Mouse (Mus musculus) frontal cortex, postnatal 36 days (tissue): ENCODE measurements around the gene Adap1.
A peak's percentile ranks its signal among the peaks of the same experiment; 100 is the strongest.

Source experiments
- DNase-seq, 2 experiments: peaks; one replicate each; pipeline ENCODE4 v3.0.0; 2022; ENCODE audit warnings: low spot score in 2 of 2

The Adap1 gene

DNA sequence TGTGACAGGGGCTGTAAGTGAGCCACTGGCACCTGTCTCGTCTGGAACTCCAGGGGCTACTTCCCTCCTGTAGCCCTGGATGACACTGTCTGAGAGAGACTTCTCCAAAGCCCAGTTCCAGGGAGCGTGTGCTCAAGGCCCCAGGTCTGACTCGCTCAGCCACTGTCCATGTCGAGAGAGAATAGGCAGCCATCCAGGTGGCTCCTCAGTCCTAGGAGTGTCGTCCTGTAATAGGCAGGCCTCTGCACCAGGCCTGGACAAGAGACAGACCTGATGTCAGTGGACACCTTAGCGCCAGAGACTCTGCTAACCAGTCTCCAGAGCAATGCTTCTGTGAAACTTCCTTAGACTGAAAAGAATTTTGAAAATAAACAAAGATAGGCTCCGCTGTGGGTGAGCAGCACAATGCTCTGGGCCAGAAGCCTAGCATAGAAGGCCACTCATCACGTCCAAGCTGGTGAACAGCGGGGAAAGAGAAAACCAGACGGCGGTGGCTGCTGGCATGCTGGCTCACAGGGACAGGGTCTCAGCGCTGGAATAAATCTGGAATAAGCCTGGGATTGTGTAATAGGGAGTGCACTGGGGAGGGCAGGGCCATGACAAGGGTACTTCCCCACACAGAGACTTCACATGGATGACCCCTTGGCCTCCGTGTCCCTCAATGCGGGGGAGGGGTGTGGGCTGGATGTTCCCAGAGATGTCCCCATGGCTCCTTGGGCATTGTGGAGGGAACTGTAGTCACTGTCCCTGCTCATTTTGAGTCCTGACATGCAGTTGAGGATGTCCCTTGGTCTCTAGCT is 39.1 kb downstream of the Adap1 start:
- DNase-seq, result no peak

DNA sequence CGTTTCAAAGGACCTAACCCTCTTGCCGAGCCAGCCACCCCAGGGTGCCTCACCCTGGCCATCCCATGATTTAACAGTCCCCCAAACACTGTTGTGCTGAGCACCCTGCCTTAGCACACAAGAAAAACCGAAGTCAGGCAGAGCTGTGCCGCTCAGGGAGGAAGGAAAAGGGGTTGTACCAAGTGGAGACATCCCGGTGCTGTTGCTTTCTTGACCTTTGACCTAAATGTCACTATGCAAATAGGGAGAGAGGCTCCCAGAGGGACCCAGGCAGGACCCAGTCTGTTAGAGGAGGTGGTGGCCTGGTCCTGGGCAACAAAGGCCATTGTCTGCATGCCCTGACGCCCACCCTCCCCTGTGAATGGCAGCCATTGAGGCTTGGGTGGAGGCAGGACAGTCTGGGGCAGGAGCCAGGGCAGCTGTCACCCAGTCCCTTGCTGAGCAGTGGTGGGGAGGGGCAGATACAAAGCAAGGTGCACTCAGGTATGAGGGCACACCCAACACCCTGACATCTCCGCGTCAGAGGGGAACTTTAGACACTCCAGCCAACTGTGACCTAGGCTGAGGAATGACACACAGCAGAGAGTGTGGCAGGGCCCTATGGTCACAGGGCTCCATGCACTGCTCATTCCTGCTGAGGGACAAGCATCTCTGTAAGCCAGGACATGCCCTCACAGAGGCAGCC is 39.9 kb downstream of the Adap1 start:
- no peak for DNase-seq

DNA sequence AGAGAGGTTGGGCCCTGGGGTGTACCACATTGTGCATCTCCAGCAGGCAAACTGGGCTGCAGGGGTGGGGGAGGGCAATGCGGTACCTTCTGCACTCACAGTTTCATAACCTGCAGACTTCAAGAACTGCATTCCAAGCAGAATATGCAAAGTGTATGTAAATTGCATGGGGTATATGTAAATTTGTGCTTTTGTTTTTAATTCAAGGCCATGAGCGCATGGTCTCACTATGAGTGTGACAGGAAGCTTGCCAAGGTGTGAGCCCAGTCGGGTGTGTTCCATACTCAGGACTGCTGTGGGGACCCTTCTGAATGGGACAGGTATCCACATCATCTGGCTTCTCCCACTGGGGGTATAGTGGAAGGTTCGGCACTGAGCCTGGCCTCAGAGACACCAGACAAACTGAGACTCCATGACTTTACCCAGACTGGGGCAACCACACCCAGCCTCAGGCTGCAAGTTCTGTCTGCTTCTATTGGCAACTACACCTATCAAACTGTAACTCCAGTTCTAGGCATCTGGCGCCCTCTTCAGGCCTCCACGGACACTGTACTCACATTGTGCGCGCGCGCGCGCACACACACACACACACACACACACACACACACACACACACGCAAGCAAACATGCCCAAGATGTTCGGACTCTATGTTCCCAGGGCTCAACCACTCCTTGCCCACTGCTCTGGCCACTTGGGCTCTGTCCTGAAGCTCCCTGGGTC is 41.8 kb downstream of the Adap1 start:
- DNase-seq, result no peak

DNA sequence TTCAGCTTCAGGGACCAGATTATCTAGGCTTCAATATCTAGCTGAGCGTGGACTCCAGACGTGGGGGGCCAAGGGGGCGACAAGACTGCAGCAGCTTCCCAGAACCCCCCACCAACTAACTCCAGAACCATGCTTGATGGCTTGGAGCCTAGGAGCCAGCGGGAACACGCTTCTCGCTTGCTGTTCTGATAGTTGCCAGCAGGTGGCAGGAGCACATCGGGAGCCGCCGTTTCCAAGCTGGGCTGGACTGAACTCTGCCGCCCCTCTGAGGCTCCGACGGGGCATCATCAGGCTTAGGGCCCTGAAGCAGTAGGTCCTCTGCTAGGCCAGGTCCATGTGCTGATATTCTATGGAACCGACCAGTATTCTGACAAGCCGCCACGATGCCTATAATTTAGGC is 43.2 kb downstream of the Adap1 start:
- peak; percentile 84 to 90 for DNase-seq

DNA sequence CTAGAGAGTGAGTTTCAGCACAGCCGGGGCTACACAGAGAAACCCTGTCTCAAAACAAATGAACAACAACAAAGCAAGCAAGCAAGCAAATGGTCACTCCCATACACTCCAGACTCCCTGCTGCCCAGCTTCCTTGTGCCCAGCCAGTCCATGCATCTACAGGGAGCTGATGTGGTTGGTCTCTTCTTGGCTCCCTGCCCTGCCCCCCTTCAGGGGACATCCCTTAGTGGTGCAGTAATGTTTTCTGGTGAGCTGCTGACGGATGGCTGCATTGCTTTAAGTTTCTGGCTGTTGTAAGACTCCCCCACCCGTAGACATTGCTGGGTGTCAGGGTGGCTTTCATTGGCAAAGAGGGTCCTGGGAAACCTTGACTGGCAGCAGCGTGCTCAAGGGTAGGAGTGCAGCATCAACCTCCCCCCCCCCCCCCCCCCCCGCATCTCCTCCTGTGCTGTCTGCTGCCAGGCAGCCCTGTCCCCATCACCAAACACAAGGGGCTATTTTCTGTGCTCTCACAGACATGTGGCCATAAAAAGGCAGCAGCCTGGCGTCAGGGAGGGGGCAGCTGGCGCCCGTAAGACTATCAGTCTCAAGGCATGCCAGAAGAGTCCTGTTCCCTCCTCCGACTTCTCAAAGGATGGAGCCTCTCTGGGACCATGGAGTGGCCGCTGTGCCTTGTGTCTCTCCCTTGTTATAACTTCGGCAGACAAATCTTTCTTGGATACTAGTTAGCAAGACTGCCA is 43.9 kb downstream of the Adap1 start:
- no peak for DNase-seq

DNA sequence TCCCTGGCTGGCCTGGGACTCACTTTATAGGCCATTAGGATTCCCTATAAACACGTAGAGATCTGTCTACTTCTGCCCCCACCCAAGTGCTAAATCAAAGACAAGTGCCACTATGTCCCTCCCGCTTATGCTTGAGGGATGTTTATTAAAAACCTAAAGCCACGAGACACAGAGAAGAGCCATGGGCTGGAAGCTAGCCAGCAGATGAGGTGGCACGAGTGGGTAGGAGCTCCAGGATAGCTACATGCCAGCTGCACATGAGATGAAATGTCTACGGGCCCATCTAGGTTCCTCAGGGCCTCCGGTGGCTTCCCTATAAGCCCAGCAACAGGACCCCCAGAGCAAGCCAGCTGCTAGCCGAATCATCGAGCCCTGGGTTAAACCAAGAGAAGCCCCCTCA is 48.1 kb downstream of the Adap1 start:
- peak; percentile 58 to 71 for DNase-seq

DNA sequence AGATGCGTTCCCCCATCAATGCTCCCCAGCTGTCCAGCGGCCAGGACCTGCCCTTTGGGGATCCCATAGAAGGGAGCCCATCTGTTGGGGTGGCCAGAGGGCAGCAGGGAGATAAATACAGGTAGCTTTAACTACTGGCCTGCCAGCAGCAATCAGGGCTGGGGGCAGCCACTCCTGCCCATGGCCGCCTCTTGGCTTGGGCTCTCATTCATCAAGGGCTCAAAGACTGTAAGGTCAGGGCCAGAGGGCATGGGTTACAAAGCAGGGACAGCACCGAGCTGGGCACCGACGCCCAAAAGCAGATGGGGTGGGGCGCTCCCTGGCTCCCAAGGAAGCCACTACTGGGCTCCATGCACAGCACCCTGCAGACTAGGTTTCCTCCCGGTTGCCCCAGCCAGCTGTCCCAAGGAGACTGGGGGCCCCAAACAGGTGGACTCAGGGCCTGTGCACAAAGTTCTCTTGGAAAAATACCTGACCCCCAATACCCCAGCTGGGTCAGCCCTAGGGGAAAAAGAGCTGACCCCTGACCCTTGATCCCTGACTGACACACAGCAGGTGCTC is 53.3 kb downstream of the Adap1 start:
- DNase-seq, result no peak

DNA sequence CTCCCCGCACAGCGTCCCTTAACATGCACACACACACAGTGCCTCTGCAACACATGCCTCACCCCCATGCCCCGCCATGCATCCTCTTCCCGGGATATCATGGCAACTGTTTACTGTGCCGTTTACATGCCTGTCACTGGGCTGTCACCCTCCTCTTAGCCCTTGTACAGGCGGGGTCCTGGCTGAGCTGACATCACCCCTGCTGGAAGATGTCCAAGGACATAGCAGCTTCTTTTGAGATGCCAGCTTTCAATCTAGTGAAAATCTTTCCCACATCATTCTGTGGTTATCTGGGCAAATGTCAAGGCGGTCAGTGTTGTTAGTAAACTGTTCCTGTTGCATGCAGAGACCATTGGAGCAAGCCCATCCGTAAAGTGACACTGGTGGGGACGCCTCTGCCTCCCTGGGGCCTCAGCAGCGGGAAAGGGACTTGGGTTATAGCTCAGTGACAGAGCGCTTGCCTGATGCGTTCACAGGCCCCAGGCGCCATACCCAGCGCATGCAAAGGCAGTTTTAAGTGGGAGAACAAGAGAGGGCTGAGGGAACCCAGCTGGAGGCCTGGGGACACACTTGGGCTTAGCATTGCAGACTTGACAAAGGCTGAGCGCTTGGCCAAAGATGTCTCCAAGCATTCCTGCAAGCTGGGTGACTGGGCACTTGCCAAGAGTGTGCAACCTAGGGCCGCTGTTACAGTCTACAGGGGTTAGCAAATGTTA is 54.5 kb downstream of the Adap1 start:
- DNase-seq, result no peak

DNA sequence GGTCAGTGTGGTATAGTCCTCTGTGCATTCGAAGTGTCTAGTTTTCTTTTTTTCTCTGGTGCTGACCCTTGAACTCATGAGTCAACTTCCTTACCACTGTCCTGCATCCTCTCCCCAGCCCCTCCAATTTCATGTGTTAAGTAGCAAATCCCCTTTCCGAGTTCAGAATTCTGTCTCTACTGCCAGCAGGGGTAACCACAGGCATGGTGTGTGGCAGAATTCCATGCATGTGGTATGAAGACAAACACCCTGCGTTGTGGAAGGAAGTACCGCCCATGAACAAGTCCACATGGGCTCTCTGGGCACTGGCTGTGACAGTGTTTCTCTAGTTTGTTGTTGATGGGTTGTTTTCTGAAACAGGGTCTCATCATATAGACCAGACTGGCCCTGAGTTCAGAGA is 57.8 kb downstream of the Adap1 start:
- no peak for DNase-seq

DNA sequence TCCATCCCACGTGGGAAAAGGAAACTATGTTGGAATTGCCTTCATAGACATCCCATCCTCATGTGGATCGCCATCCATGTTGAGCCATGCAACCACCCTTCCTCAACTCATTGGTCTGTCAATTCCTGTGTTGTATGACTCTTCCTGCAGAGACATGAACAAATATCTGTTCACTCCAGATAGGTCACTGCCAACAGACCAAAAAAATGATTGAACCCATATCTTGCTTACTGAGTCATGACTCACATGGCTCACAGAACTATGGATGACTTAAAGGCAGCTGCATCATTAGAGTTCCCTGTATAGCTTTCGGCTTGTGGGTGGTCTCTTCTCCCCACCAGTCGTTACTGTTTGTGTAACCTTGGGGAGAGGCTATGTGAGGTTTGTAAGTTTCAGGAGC is 64.0 kb downstream of the Adap1 start:
- DNase-seq, result no peak

DNA sequence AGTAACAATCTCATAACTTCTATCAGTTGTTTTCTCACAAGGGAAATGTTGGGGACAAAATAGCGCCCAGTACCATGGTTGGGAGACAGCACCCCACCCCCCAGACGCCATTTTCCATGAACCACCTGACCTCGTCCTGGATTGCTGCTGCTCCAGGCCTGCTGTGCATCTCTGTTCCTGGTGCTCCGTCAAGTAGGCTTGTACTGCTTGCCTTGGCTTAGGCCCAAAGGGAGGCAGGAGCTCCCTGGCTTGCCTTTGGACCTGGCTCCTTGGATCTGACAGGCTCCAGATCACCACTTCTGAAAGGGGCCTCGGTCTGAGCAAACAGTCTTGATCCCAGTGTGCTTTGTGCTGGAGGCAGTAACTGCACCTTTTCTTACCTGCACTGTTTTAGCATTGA is 65.6 kb downstream of the Adap1 start:
- no peak for DNase-seq

DNA sequence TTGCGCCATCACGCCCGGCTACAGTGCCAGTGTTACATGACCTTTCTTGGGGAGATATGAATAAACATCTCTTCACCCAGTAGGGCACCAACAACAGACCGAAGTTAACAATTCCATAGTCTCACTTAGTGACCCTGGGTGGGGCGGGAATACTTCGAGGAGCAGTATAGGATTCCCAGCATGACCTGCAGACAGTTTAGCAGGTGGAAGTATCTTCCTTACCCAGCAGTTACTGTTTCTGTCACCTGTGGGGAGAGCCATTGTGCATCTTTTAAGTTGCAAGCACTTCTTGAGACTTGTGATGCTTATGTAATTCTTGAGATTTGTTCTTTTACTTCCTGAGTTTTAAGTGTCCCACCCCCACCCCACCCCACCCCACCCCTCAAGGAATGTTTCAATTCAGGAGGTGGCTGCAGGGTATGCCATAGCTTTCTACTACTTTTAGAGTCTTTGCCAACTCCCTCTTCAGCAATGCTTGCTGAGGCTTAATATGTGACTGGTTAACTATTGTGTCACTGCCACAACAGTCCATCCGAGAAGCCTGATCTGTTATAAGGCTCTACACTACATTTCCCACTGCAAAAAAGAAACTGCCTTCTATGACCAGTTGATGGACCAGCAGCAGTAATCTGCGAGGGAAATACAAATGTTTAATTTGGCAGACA is 66.9 kb downstream of the Adap1 start:
- DNase-seq, result no peak

DNA sequence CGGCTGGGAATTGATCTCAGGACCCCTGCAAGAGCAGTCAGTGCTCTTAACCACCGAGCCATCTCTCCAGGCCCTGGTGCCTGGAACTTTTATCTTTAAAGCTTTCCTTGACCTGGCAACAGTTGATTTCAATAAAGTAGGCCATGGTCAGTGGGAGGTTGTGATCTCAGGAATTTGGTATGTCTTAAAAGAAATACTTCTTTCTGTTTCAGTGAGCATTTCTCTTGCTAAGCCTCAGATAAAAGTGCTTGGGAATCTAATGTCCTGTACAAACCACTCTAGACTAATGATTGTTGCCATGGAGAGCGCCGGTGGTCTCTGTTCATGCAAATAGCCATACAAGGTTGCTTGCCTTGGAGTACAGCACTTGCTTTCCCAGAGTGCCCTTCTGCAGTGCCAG is 67.6 kb downstream of the Adap1 start:
- DNase-seq, result no peak

DNA sequence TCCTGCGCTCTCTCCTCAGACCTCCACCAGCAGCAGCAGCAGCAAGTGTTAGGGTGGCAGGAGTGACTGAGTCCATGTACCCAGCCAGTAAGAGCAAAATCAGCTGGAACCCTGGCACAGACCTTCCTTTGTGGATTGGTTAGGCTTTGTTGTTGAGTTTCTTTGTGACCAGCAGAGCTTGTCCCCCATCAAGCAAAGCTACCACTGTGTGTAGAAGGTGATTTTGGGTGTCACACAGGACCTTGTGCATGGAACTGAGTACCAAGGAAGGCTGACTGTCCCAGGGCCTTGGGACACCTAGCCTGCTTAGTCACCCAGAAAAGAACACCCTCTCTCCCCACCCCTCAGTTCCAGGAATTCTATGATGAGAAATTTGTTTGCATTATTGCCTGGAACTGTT is 68.2 kb downstream of the Adap1 start:
- no peak for DNase-seq

DNA sequence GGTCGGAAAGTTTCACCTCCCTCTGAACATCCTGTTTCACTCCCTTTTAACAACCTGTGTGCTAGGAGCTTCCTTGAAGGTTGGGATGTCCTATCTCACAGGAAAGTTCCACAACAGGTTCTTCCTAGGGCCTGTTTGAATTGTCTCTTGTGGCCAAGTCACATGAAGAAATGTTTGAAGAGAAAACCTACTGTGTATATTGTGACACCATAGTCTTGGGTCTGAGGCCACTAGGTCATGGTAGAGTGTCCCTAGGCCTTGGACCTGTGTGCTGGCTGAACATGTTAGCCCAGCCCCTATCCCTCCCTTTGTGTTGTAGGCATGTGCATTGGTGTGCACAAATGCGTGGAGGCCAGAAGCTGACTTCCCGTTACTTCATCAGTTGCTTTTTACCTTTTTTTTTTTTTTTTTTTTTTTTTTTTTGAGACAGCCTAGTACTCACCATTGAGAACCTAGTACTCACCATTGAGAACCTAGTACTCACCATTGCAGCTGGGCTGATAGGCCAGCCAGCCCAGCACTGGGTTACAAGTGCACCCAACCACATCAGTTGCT is 69.1 kb downstream of the Adap1 start:
- DNase-seq, result no peak

DNA sequence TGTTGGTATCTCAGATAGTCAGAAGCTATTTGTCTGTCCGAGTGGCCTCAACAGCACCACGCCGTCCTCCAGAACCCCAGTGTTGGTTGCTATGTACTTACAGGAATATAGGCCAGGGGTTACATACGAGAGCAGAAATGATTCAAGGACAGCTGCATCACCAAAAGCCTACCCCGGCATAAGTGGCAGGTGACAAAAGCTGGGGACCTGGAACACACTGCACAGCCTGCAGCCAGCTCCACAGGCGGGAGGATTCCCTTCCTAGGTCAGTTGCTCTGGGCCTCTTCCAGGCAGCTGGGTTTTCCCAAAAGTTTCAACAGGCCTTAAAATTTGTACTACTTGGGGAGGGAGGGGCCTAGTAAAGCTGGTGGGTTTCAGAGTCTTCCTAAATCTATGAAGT is 69.6 kb downstream of the Adap1 start:
- DNase-seq, result no peak

DNA sequence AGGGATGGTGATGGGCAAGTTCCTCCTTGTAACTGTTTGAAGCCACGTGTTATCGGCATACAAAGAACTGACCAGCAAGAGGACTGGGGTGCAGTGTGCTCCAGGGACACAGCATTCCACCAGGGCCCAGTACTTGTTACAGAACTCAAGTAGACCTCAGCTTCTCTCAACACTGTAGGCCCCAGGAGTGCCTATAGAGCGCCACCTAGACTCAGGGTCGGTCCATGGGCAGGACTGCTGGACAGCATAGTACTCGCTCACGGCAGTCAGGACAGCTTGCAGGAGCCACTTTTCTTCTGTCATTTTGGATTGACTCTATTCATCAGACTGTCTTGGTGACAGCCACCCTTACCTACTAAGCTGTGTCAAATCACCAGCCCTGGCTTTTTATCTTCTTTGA is 70.5 kb downstream of the Adap1 start:
- no peak for DNase-seq

DNA sequence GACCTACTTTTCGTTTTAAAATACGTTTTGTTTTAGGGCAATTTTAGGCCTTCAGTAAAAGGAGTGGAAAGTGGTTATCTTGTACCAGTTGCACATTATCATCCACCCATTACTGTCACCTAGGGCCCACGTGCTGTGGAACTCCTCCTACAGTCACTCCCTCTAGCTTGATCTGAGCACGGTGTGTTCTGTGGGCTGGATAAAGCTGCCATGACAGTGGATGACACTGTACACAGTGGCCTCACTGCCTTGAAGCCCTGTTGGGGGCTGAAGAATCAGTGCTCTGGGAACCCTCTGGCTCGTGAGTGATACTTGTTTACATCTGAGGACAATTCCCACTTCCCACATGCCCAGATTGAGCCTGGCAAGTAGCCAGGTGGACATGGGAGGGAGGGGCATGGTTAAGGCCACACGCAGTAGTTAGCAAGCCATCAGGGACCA is 72.1 kb downstream of the Adap1 start:
- no peak for DNase-seq

DNA sequence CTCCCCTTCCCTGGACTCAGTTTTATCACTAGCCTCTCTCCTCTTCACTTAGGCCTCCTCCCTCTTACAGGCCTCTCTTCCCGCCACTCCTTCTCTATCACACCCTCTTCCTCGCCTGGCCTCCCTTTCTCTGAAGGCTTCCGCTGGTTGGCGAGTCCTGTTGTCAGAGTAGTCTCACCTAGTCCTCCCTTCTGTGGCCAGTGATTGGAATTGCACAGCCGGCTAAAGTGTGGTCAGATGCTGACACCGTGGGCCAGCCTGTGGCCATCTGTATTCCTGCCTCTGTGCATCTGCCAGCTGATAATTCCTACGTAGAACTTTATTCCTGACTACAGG is 72.5 kb downstream of the Adap1 start:
- DNase-seq, result no peak
